Mouse (Mus musculus) A20 (cell line): ENCODE measurements around the gene Gm17482.

ENCODE experiments used
- DNase-seq: peaks from one replicate; pipeline ENCODE4 v3.0.0-alpha.2; 2011; ENCODE audit warnings: low read depth, low spot score

Gene Gm17482

GRCm38 (mm10) chr6:115291823-115292222, 64.7 kb downstream of the Gm17482 start:
- DNase-seq, result no peak

DNA sequence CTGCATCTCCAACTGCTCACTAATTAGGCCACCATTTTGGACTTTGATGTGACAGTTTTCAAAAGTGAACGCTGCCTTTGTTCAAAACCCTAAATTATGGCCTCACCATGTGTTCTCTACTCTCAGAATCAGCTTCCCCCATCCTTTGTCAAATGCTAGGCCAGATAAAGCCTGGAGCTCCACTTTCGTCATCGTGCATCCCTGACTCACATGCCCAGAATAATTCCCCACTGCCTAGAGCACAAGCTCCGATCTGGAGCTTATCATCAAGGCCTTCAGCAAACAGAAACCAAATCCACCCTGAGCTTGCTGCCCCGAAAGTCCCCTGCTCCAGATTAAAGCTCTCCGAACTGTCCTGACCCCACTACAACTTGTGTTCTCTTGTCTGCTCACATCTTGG, 65.5 kb downstream of the Gm17482 start:
- DNase-seq, result no peak

GRCm38 (mm10) chr6:115293877-115294276, 66.7 kb downstream of the Gm17482 start:
- no peak for DNase-seq

- DNase-seq, result no peak
Measured at GRCm38 (mm10) chr6:115307134-115307533, 80.0 kb downstream of the Gm17482 start.
